Mouse (Mus musculus) CH12.LX (cell line): ENCODE measurements at regions not wholly inside any gene's neighbourhood (a gene's known extent, or its start where the extent isn't known, plus 50 kb on each side); places are given as distances from the start of the nearest gene placed in this dataset.

Experiments
- CHD1 ChIP-seq: IDR thresholded peaks from 2 replicates; pipeline ENCODE4 v1.6.1; 2012; ENCODE audit warnings: low read depth, low read length, improper control_type of control experiment, inconsistent platforms
- CTCF ChIP-seq, 2 experiments: IDR thresholded peaks in 1 of 2; conservative IDR thresholded peaks in 1 of 2; 2 replicates each; pipeline ENCODE4 v1.5.1; 2011 to 2012; ENCODE audit warnings: low read depth in 2 of 2, low read length in 2 of 2, improper control_type of control experiment in 1 of 2, inconsistent platforms in 1 of 2, mild to moderate bottlenecking in 1 of 2, moderate library complexity in 1 of 2
- E2F4 ChIP-seq: IDR thresholded peaks from 2 replicates; pipeline ENCODE4 v1.6.1; 2011; ENCODE audit warnings: low read depth, low read length, improper control_type of control experiment; ENCODE audit not compliant: insufficient replicate concordance
- EP300 ChIP-seq: IDR thresholded peaks from 2 replicates; pipeline ENCODE4 v1.6.1; 2011; ENCODE audit warnings: low read length, improper control_type of control experiment
- ETS1 ChIP-seq: conservative IDR thresholded peaks from 2 replicates; pipeline ENCODE4 v1.6.1; 2012; ENCODE audit warnings: low read depth, mild to moderate bottlenecking, inconsistent platforms, low read length, improper control_type of control experiment, moderate library complexity
- MAFK ChIP-seq: IDR thresholded peaks from 2 replicates; pipeline ENCODE4 v1.6.1; 2011; ENCODE audit warnings: low read length, improper control_type of control experiment; ENCODE audit not compliant: insufficient replicate concordance
- MAZ ChIP-seq: IDR thresholded peaks from 2 replicates; pipeline ENCODE4 v1.6.1; 2012; ENCODE audit warnings: low read depth, mild to moderate bottlenecking, inconsistent platforms, low read length, improper control_type of control experiment, moderate library complexity
- MEF2A ChIP-seq: IDR thresholded peaks from 2 replicates; pipeline ENCODE4 v1.6.1; 2014; ENCODE audit warnings: low read depth, mild to moderate bottlenecking, inconsistent platforms, low read length, improper control_type of control experiment, borderline replicate concordance
- NRF1 ChIP-seq: IDR thresholded peaks from 2 replicates; pipeline ENCODE4 v1.6.1; 2014; ENCODE audit warnings: low read depth, mild to moderate bottlenecking, inconsistent platforms, low read length, improper control_type of control experiment, moderate library complexity
- POLR2A ChIP-seq: IDR thresholded peaks from 2 replicates; pipeline ENCODE4 v1.6.1; 2011; ENCODE audit warnings: low read depth, mild to moderate bottlenecking, improper control_type of control experiment, low read length
- RAD21 ChIP-seq: IDR thresholded peaks from 2 replicates; pipeline ENCODE4 v1.6.1; 2011; ENCODE audit warnings: low read depth, mild to moderate bottlenecking, low read length, improper control_type of control experiment, moderate library complexity
- RCOR1 ChIP-seq: conservative IDR thresholded peaks from 2 replicates; pipeline ENCODE4 v1.6.1; 2012; ENCODE audit warnings: low read depth, mild to moderate bottlenecking, inconsistent platforms, low read length, improper control_type of control experiment
- SMC3 ChIP-seq: IDR thresholded peaks from 2 replicates; pipeline ENCODE4 v1.6.1; 2011; ENCODE audit warnings: low read depth, low read length, improper control_type of control experiment

- TF ChIP-seq CTCF (conservative IDR thresholded peaks at IDR 0.05 in 1 of 2, IDR thresholded peaks at IDR 0.05 in 1 of 2; ENCODE audit: low read depth in 2 of 2, low read length in 2 of 2) (no peak), MEF2A (no peak), SMC3 (no peak), EP300 (no peak), MAFK (no peak), NRF1 (no peak), E2F4 (no peak), ETS1 (no peak), POLR2A (no peak), RCOR1 (no peak), RAD21 (no peak), MAZ (no peak), CHD1 (no peak)
Observed at GRCm38 (mm10) chr6:84477072-84477471, 116.6 kb downstream of the Cyp26b1 start.
